ENCODE assay signal across 16 mouse cellular contexts in the genomic region with DNA sequence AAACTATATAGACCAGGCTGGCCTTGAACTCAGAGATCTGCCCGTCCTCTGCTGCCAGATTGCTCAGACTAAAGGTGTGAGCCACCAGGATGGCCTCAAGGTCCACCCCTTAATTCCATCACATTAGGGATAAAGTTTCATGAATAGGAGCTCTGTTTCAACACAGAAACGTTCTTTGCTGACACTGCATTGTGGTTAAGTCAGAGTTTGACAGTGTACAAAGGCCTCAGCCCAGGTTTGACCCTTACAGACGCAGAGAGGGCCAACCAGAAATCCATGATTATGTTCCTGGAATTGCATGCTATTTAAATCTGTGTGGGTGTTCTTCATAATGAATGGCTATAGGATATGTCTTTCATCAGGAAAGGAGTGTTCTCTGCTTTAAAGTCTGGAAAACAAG. TPM values are rescaled to one million over a fixed set of nuclear protein-coding genes. Genes with fewer than 3 reads are reported as not detected.
"Had no signal": no experiment of that assay in that cellular context is flagged by ENCODE, and none has a peak within 500 bp of the region (broad histone marks: within the 10 kb centered on the region; RNA-seq: fewer than 3 reads in every experiment).

No protein-coding gene starts in this region.

- H3K9ac ChIP-seq: lung, embryonic 14.5 days; midbrain, embryonic 13.5 days; midbrain, embryonic 15.5 days; neural tube, embryonic 12.5 days; stomach, embryonic 15.5 days had no signal

- H3K9me3 ChIP-seq: megakaryocyte, embryonic 14.5 days; midbrain, embryonic 13.5 days; midbrain, embryonic 15.5 days; neural tube, embryonic 12.5 days; stomach, embryonic 15.5 days had no signal

- H3K4me1 ChIP-seq: midbrain, embryonic 13.5 days; midbrain, embryonic 15.5 days; neural tube, embryonic 12.5 days; stomach, embryonic 15.5 days had no signal

- H3K27ac ChIP-seq: macrophage; midbrain, embryonic 13.5 days; midbrain, embryonic 15.5 days; neural tube, embryonic 12.5 days; stomach, embryonic 15.5 days; stomach, postnatal 0 days had no signal

- DNase-seq: lung, adult 18-20 months; lung, embryonic 14.5 days; lung, postnatal 14 days; lung, postnatal 36 days; right cerebral cortex, postnatal 14 days; thymus, adult 2 months; thymus, postnatal 25 days had no signal

- H3K27me3 ChIP-seq: megakaryocyte, embryonic 14.5 days; midbrain, embryonic 13.5 days; midbrain, embryonic 15.5 days; neural tube, embryonic 12.5 days; stomach, embryonic 15.5 days had no signal

- H3K4me2 ChIP-seq: lung, embryonic 14.5 days; midbrain, embryonic 11.5 days; midbrain, embryonic 13.5 days; midbrain, embryonic 15.5 days; neural tube, embryonic 12.5 days; stomach, embryonic 15.5 days had no signal

- H3K4me3 ChIP-seq: megakaryocyte, embryonic 14.5 days; midbrain, embryonic 13.5 days; midbrain, embryonic 15.5 days; neural tube, embryonic 12.5 days; stomach, embryonic 15.5 days had no signal

- ATAC-seq: midbrain, embryonic 13.5 days; midbrain, embryonic 15.5 days had no signal

RNA-seq across cellular contexts. Expression of a gene that starts 34.3 kb away (rescaled TPM):
- total RNA-seq: monocyte, adult 5-6 weeks had no signal
